Mouse (Mus musculus): ENCODE measurements around the gene Kng1. TPM values are rescaled to one million over a fixed set of nuclear protein-coding genes. Genes with fewer than 3 reads are reported as not detected.
"Not testable (repeated sequence)": the region's sequence is repeated elsewhere in the genome, so short reads cannot be mapped to it uniquely, and the experiment has no call there.

Gene Kng1
- polyA plus RNA-seq, 1 experiment from 2014 or later = not detected

DNA sequence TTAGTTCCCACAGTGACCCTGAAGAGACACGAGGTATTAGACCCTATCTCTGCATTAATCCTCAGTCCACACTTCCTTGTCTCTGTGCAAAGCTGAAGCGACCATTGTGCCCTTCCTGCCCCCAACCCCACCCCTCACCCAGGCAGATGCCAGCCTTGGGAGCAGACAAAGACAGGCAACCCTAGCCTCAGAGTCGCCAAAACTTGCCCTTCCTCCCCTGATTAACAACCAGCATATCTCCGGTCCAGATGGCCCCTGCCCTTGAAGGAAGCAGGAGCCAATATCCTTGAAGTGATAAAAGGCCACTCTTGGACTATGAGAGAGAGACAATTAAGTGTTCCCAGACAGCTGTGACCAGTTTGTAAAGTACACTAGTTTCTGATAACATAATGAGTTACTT, 16.8 kb upstream of the Kng1 start:
- no peak overlapping the region for H3K27ac ChIP-seq
- WGBS = 57% methylated on average over 4 of the region's 4 CpGs
- no peak for ATAC-seq (ENCODE audit: low FRiP score)
- no peak overlapping the region for H3K9ac ChIP-seq
- no peaks in the 10 kb centered on the region for H3K27me3 ChIP-seq
- H3K36me3 ChIP-seq (replicated peaks) = no peaks in the 10 kb centered on the region
- H3K4me1 ChIP-seq = no peaks in the 10 kb centered on the region
- H3K9me3 ChIP-seq = 0 out of 2 replicates have a peak, but pooled peaks cover 4% of the 10 kb centered on the region
- no peak overlapping the region for H3K4me3 ChIP-seq (replicated peaks)
- H3K4me2 ChIP-seq = no peak overlapping the region

- no peaks in the 10 kb centered on the region for H3K36me3 ChIP-seq (replicated peaks)
- no peak overlapping the region for H3K4me2 ChIP-seq
- no peak overlapping the region for H3K9ac ChIP-seq
- H3K9me3 ChIP-seq = no peaks in the 10 kb centered on the region
- WGBS = 74% methylated on average over 5 of the region's 5 CpGs
- ATAC-seq (ENCODE audit: low FRiP score) = no peak
- no peak overlapping the region for H3K4me3 ChIP-seq (replicated peaks)
- H3K27ac ChIP-seq = no peak overlapping the region
- H3K27me3 ChIP-seq = no peaks in the 10 kb centered on the region
- no peaks in the 10 kb centered on the region for H3K4me1 ChIP-seq
These were observed 11.3 kb upstream of the Kng1 start for GRCm38 (mm10) chr16:23046319-23046718.

DNA sequence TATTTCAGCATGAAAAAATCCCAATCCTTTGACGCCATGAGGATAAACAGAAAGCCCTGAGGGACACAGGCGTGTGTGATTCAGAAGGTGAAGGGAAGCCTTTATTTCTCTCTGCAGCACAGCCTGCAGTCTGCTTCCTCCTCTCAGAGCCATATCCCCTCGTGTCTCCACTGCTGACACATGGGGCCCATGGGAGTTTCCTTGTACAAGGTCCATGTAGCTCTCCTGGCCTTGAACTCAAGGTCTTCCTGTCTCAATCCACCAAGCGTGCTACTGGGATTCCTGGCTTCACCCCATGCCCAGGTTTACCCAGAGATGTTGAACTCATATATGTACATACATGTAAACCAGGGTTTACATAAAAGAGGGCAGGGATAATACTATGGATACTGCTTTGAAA, 2.0 kb downstream of the Kng1 start:
- ATAC-seq (ENCODE audit: low FRiP score); H3K27me3 ChIP-seq; H3K4me2 ChIP-seq; H3K36me3 ChIP-seq (replicated peaks); H3K9me3 ChIP-seq; H3K4me1 ChIP-seq; H3K27ac ChIP-seq; H3K9ac ChIP-seq; H3K4me3 ChIP-seq (replicated peaks): not testable (repeated sequence)
- 65% methylated on average over 4 of the region's 4 CpGs for WGBS

DNA sequence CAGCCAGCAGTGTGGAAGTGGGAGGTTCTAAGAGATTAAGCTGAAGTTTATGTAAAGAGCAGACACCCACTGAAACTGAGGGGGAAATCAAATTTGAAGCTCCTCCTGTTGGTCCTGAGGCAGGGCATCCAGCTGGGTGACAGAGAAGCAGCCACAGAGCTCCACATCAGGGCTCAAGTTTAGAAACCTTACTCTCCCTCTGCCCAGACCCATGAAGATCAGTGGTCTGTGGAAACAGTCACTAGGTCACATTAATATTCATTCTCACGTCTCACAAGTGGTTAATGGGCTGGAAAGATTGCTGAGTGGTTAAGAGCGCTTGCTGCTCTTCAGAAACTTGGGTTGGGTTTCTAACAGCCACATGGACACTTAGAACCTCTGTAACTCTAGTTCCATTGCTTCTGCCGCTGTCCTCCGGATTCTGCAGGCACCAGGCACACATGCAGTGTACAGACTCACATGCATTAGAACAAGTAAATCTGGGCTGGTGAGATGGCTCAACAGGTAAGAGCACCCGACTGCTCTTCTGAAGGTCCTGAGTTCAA, 3.2 kb downstream of the Kng1 start:
- not testable (repeated sequence) for H3K27me3 ChIP-seq; H3K36me3 ChIP-seq (replicated peaks); ATAC-seq (ENCODE audit: low FRiP score)

GRCm38 (mm10) chr16:23077516-23077915, 19.9 kb downstream of the Kng1 start:
- not testable (repeated sequence) for H3K36me3 ChIP-seq (replicated peaks); ATAC-seq (ENCODE audit: low FRiP score); H3K4me1 ChIP-seq; H3K4me3 ChIP-seq (replicated peaks); H3K27ac ChIP-seq; H3K27me3 ChIP-seq; H3K9ac ChIP-seq; H3K9me3 ChIP-seq; H3K4me2 ChIP-seq
- WGBS = 91% methylated on average over 6 of the region's 6 CpGs

More for the DNA sequence above, 3.2 kb downstream of the Kng1 start:
- not testable (repeated sequence) for H3K9ac ChIP-seq; H3K27ac ChIP-seq; H3K9me3 ChIP-seq; H3K4me1 ChIP-seq; H3K4me3 ChIP-seq (replicated peaks); H3K4me2 ChIP-seq
- 78% methylated on average over 5 of the region's 5 CpGs for WGBS

DNA sequence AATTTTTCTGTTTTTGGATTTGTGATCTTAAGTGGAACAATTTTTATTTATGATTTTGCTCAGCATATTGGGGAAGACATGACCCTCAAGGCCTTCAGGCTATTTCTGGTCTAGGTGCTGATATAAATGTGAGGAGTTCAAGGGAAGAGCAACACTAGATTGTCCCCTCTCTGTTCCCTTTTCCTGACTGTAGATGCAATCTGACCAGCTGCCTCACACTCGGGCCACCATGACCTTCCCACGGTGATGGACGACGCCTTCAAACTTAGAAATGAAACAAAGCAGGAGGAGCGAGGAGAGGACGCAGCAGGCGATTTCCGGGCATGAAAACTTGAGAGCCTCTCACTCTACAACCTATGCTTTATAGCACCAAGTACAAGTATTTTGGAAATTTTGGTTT, 29.5 kb downstream of the Kng1 start:
- not testable (repeated sequence) for H3K4me3 ChIP-seq (replicated peaks); H3K36me3 ChIP-seq (replicated peaks); H3K4me2 ChIP-seq; H3K9me3 ChIP-seq; H3K9ac ChIP-seq; H3K27me3 ChIP-seq; ATAC-seq (ENCODE audit: low FRiP score); H3K27ac ChIP-seq; H3K4me1 ChIP-seq
- WGBS = 82% methylated on average over 8 of the region's 8 CpGs

GRCm38 (mm10) chr16:23087712-23088111, 30.0 kb downstream of the Kng1 start:
- not testable (repeated sequence) for H3K9me3 ChIP-seq; H3K9ac ChIP-seq; H3K27ac ChIP-seq; H3K4me2 ChIP-seq; H3K27me3 ChIP-seq; ATAC-seq (ENCODE audit: low FRiP score); H3K36me3 ChIP-seq (replicated peaks); H3K4me3 ChIP-seq (replicated peaks); H3K4me1 ChIP-seq
- WGBS = 60% methylated on average over 4 of the region's 4 CpGs

- ATAC-seq (ENCODE audit: low FRiP score); H3K9ac ChIP-seq; H3K27ac ChIP-seq; H3K27me3 ChIP-seq; H3K4me3 ChIP-seq (replicated peaks); H3K4me1 ChIP-seq; H3K9me3 ChIP-seq; H3K36me3 ChIP-seq (replicated peaks); H3K4me2 ChIP-seq: not testable (repeated sequence)
- 86% methylated on average over 1 of the region's 1 CpGs for WGBS
These were observed 30.8 kb downstream of the Kng1 start for GRCm38 (mm10) chr16:23088491-23088890.

DNA sequence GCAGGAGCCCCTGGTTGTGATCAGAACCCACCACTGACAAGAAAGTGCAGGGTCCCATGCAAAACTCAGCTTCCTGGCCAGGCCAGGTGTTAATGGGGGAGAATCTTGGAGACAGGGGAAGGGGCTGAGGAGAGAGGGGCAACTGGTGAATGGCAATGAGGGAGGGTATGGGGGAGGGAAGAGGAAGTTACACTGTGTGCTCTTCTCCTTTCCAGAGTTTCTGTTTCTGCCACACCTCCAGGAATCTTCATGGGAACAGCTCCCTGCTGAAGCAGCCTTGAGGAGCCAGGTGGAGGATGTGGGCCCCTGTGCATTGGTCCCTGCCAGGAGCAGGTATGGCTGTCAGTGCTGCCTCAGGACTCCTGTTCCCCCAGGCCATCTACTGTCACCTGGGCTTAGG, 33.7 kb downstream of the Kng1 start:
- not testable (repeated sequence) for H3K27ac ChIP-seq; H3K4me3 ChIP-seq (replicated peaks)

GRCm38 (mm10) chr16:23093321-23093953, 35.8 kb downstream of the Kng1 start:
- ATAC-seq (ENCODE audit: low FRiP score) = no peak
- H3K4me1 ChIP-seq = no peaks in the 10 kb centered on the region
- H3K9ac ChIP-seq = no peak overlapping the region
- no peaks in the 10 kb centered on the region for H3K27me3 ChIP-seq
- no peak overlapping the region for H3K27ac ChIP-seq
- no peaks in the 10 kb centered on the region for H3K9me3 ChIP-seq
- H3K4me2 ChIP-seq = no peak overlapping the region
- no peaks in the 10 kb centered on the region for H3K36me3 ChIP-seq (replicated peaks)
- no peak overlapping the region for H3K4me3 ChIP-seq (replicated peaks)
- 81% methylated on average over 13 of the region's 13 CpGs for whole genome bisulfite sequencing

More for the DNA sequence above, 33.7 kb downstream of the Kng1 start:
- ATAC-seq (ENCODE audit: low FRiP score); H3K4me2 ChIP-seq; H3K4me1 ChIP-seq; H3K27me3 ChIP-seq; H3K36me3 ChIP-seq (replicated peaks); H3K9me3 ChIP-seq; H3K9ac ChIP-seq: not testable (repeated sequence)

DNA sequence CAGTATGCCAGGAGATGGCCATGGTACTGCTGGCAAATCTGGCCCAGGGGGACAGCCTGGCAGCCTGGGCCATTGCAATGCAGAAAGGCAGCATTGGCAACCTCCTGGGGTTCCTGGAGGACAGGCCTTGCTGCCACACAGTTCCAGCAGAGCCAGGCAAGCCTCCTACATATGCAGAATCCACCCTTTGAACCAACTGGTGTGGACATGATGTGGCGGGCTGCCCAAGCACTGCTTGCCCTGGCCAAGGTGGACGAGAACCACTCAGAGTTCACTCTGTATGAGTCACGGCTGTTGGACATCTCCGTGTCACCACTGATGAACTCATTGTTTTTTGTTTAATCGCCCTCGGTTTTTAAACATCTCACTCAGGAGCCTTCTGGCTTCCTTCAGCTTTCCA, 36.5 kb downstream of the Kng1 start:
- no peak overlapping the region for H3K9ac ChIP-seq
- H3K4me1 ChIP-seq = no peaks in the 10 kb centered on the region
- no peak overlapping the region for H3K27ac ChIP-seq
- H3K4me2 ChIP-seq = no peak overlapping the region
- H3K9me3 ChIP-seq = no peaks in the 10 kb centered on the region
- WGBS = 85% methylated on average over 6 of the region's 6 CpGs
- no peak overlapping the region for H3K4me3 ChIP-seq (replicated peaks)
- H3K36me3 ChIP-seq (replicated peaks) = no peaks in the 10 kb centered on the region
- no peak for ATAC-seq (ENCODE audit: low FRiP score)
- H3K27me3 ChIP-seq = peaks cover under 1% of the 10 kb centered on the region; the same call in 1 of the 2 replicates

DNA sequence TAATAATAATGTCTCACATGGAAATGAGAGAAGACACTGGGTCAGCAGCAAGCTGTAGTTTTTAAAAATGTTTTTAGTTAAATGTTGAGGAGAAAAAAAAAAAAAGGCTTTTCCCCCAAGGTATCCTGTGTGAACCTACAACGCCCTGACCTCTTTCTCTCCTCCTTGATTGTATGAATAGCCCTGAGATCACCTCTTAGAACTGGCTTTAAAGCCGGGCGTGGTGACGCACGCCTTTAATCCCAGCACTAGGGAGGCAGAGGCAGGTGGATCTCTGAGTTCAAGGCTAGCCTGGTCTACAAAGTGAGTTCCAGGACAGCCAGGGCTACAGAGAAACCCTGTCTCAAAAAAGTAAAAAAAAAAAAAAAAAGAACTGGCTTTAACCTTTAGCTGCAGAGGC, 37.9 kb downstream of the Kng1 start:
- WGBS = 93% methylated on average over 5 of the region's 5 CpGs
- not testable (repeated sequence) for H3K27ac ChIP-seq; H3K4me3 ChIP-seq (replicated peaks); H3K9ac ChIP-seq; ATAC-seq (ENCODE audit: low FRiP score); H3K4me2 ChIP-seq; H3K9me3 ChIP-seq; H3K36me3 ChIP-seq (replicated peaks); H3K27me3 ChIP-seq
- H3K4me1 ChIP-seq = peaks cover 12% of the 10 kb centered on the region

GRCm38 (mm10) chr16:23096886-23097285, 39.2 kb downstream of the Kng1 start:
- Histone ChIP-seq H3K4me1 (peaks cover 14% of the 10 kb centered on the region), H3K27me3 (peaks cover 13% of the 10 kb centered on the region)
- H3K27ac ChIP-seq; H3K4me3 ChIP-seq (replicated peaks); ATAC-seq (ENCODE audit: low FRiP score); H3K36me3 ChIP-seq (replicated peaks); H3K9me3 ChIP-seq; H3K9ac ChIP-seq; H3K4me2 ChIP-seq: not testable (repeated sequence)
- WGBS = 92% methylated on average over 1 of the region's 1 CpGs

Data from forebrain, embryonic 12.5 days (tissue).